Mouse (Mus musculus) brain, embryonic 18.5 days (tissue): ENCODE data around the gene Opcml.
A peak's percentile ranks its signal among the peaks of the same experiment; 100 is the strongest.

Experiments used
- DNase-seq: peaks from one replicate; pipeline ENCODE4 v3.0.0-alpha.2; 2012; ENCODE audit warnings: low read depth, low spot score

Gene Opcml

DNA sequence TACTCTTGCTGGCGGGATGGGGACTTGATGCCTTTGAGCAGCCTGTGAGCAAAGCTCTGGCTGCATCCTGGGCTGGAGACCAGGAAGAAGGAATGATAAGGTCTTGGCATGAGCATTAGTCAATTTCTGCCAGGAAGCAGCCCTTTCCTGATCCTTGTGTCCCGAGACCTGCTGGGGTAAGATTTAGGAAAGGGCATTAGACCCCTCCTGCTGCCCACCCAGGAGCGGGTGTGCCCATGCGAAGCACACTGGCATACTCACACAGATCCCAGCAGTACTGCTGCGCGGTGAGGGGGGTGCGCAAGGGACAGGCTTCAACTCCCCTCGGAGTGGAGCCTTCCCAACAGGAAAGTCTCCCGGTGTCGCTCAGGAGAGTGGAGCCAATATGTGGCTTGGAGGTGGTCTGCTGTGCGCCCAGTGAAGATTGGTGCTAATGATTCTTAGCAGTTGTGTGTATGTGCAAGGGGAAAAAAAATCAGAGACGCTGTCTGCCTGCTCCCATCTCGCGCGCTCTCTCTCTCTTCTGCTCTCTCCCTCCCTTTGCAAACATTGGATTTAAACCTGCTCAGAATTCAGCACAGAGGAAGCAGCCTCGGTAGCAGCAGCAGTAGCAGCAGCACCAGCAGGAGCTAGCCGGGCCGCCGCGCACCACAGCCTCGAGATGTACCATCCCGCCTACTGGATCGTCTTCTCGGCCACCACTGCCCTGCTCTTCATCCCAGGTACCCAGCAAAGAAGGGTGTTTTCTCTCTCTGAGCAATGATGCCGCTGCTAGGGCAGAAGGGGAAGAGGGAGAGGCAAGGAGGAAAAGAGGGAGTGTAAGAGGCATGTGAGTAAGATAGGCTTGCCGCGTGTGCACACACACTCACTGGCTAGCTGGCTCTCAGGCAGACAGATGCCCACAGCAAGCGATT lies at the start of gene Opcml:
TSS of gene Opcml (plus strand) at position 51 of the 914 bp plus-strand sequence.
- peak; percentile 64 for DNase-seq

DNA sequence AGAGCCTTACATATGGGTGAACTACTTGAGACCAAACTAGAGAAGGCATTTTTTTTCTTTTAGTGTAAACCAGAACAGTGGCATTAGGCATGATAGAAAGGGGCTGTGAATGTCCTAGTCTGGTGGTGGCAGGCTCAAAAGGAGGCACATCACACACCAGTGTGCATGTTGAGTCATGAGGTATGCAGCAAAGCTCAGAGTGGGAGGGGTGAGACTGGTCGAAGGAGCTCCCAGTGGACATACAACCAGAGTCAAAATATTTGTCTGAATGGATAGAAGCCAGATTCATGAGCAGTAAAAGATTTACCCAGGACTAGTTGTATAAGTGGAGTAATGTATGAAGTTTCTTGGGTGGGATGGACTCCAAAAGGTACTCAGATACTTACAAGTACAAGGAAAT lies 31.9 kb upstream of the Opcml start:
- DNase-seq = no peak

DNA sequence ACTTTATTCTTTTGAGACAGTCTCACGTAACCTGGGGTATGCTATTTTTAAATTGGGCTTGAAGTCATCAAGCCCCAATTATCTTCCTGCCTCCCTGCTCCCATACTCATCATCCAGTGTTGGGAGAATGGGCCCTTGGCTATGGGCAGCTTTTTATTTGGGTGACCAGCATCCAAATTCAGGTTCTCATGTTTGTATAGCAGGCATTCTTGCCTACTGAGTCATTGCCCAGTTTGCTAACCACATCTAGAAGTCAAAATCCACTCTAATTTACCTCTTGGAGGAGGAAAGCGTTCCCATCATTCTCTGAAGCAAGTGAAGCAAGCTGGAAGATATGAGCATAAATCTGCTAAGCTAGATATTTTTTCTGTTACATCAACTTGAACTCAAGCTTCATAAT lies 29.4 kb upstream of the Opcml start:
- no peak for DNase-seq

DNA sequence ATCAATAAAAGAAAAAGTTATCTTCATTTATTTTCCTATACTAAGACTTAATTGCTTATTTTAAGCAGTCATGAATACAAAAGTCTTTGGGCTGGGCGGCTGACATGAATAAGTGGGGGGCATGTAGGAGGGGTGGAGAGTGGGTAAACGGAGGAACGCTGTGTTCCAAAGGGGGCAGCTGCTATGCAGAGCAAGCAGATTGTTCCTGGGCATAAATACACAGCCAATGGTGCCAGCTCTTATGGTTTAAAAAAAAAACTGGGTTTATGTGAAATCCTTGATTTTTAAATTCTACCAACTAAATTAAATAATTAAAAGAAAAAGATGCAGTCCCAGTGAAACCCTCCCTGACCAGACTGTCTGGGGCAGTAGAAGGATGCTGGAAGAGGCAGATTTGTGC lies 24.1 kb upstream of the Opcml start:
- no peak for DNase-seq

DNA sequence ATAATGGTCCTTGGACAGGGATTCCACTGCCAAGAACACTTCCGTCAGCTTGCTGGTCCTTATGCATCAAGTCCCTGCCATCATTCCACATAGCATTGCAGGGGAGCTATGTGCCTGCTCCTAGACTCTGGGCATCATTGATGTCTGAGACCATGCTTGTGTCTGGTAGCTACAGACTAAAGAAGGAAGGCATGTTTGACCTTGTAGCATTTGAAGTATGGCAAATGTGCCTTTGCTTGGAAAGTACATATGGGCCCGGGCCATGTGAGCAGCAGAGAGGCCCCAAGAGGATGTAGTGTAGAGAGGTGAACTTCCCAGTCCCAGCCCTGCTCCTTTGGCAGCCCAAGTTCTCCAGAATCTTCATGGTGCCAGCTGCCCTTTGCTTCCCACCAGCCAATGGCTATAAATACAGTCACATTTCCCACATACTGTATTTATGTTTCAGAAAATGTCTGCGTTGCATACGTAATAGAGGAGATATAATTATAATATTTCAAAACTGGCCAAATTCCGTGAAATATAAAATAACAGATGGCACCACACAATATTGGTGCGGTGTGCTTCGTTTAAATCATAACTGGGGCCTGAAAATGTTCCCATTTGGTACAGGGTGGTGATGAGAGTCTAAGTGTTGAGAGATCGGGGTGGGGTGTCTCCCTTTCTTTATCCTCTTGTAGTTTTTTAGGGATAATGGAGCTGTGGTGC lies 23.2 kb upstream of the Opcml start:
- DNase-seq = no peak

DNA sequence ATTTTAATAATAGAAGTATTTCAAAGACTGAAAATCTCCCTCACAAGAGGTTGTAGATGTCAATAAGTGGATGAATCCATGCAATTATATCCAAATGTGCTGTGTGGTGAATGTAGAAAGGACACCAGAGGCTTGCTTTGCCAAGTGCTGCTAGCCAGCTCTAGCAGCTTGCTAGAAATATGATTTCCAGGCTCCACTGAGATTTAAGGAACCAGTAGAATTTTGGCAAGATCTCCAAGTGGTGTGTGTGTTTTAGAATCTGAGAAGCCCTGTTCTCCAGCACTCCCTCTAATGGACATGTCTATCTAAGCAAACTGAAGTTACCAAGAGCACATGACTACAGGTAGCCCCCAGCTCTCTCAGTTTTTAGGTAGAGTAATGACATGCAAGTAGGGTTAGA lies 21.8 kb upstream of the Opcml start:
- DNase-seq = no peak

DNA sequence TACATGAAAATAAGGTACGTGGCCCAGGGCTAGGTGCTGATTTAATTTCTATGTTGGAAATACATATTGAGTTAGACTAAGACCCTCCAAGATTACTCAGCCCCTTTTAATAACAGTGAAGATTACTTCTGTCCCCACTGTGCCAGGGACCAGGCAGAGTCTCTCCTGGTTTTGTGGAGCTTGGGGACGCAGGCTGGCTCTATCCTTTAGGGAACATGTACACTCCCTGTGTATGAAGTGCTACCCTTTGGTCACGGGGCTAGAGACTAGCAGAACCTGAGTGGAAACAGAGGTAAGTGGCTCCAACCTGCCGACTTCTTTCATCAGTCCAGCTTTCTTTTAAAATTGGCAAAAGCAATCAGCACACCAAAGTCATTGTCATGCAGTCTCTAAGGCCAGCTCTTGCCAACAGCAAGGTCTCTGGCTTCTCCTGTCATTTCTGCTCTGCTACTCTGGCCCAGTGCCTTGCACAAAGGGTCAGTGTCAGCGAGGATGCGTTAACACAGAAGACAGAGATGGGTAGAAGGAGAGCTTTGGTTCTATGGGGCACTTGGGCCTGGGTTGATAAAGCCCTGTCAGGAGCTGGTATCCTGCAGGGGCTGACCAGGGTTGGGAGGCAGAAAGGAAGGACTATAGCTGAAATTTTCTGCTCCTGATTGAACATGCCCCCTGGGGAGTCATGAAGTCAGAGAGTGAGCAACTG lies 9.1 kb upstream of the Opcml start:
- DNase-seq = no peak

DNA sequence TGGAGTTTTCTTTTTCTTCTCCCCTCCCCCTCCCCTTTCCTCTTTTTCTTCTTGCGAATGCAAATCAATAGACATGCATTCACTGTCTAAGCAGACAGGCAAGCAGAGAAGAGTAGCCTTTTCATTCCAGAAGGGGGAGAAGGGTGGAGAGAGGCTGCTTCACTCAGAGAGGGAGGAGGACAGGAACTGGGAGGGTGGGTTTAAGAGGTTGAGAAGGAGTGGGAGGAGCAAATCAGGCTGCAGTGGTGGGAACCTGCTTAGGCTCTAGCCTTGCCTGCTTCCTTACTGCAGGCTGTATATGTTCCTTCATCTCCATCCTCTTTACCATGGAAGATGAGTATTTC lies 8.6 kb upstream of the Opcml start:
- no peak for DNase-seq

DNA sequence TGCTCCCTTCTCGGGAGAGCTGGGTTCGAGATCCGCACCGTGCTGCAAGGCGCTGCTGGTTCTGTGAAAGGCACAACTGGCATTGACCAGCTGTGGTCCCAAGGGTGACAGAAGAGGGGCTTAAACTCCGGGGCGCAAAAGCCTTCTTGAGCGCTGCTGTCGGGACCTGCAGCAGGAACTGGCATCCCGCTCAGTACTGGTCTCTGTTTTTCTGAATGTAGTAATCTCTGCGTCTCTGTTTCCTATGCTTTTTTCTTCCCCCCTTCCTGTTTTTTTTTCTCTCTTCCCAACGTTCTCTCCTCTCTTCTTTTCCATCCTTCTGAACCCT lies 1.0 kb downstream of the Opcml start:
- DNase-seq = no peak

DNA sequence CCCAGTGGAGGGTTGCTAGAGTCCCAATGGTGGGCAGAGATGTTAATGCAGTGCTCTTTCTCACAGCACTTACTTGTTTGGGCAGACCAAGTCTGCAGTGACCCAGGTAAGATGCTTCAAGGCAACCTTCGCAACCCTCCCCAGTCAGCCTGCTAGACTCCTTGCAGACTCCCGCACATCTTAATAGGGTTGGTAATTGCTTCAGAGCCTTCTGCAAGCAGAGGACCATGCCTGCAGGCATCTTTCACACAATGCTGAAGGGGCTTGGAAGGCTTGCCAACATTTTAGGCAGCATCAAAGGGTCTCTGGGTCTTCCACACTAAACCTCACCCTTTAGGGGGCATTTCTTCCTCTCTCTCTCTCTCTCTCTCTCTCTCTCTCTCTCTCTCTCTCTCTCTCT lies 1.7 kb downstream of the Opcml start:
- DNase-seq = no peak

DNA sequence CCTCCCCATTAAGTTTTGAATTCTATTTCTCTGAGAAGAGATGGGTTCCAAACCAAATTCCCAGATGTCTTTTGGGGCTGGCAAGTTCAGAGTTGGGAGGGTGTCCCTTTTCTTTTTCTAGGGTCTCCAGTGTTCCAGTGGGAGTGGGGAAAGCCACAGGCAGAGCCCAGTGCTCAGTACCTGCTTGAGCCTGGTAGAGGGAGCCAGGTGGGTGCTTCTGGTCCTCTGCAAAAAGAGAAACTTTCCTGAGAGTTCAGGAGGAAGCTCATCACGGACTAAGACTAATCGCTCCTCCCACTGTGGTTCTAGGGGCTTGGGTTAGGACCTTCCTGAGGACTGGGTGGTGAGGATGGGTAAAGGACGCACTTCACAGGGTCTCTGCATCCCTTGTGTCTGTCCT lies 2.4 kb downstream of the Opcml start:
- no peak for DNase-seq

DNA sequence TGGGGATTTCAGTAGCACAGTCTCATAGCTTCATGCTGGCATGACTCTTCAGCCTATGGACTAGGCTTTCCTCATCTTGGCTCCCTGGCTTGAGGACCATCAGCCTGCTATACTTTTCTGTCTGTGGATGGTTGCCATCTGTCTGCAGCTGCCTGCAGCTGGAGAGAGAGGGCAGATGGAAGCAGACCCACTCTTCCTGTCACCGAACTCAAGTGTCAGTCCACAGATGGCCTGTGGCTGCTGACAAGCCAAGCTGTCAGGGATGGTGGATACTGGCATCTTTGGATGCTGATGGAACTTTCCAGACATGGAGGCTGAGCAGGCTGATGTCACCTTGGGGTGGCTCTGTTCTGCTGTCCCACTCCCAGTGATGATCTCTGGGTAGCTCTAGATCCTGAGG lies 6.0 kb downstream of the Opcml start:
- DNase-seq = no peak

DNA sequence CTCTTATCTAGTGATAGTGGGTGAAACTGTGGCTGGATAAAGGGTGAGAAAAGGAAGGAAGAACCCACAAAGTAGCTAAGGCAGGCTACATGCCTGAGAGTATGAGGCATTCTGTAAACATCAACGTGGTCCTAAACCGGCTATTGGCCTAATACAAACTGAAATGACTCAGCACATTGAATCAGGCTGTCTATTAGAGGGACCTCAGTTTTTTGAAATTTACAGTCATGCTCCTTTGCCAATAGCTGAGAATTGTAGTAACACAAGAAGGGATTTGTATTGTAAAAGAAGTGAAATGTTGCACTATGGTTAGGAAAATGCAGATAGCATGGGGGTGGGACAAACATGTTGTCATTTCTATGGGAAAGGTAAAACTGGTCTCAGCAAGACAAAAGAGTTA lies 10.4 kb downstream of the Opcml start:
- DNase-seq = no peak

DNA sequence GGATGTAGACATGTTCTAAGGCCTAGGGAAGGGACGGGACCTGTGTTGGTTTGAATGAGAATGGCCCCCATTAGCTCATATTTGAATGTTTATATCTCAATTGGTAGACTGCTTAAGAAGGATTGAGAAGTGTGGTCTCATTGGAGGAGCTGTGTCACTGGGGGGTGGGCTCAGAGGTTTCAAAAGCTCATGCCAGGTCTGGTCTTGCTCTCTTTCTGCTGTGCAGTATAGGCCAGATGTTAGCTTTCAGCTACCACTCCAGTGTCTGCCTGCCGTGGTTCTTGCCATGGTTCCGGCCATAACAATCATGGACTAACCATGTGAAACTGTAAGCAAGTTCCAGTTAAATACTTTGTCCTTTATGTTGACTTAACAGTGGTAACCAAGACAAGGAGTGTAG lies 11.2 kb downstream of the Opcml start:
- no peak for DNase-seq

DNA sequence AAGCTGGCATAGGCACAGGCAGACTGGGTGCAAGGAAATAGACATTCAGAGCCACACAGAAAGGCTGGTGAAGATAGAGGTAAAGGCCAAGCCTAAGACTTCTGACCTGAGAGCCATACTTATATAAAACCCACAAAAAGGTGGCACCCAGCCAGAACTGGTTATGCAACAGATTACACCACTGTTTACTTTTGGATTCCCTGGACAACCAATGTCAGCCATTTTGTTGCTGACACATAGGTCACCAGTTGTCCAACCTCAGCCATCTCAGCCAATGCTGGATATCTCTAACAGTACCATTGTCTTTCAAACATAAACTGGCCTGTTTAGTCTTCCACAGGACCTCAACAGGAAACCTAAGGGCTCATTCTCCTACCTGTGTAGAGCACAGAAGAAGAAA lies 11.8 kb downstream of the Opcml start:
- DNase-seq = no peak

DNA sequence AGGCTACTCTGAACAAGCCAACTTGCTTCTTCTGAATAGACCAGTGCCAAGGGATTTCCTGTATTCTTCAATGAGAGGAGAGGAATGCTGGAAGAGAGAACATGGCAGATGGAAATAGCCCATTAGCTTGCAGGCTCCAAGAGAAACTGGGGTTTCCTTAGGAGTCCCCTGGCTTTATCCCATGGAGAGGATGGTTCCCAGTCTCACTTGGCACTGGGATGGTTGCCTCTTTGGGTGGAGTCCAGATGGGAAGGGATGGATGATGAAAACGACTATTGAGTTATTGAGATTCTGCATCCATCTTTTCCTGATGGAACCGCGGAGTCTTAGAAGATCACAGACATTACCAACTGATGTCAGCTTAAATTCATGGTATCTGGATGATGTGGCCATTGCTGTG lies 13.9 kb downstream of the Opcml start:
- DNase-seq = no peak

DNA sequence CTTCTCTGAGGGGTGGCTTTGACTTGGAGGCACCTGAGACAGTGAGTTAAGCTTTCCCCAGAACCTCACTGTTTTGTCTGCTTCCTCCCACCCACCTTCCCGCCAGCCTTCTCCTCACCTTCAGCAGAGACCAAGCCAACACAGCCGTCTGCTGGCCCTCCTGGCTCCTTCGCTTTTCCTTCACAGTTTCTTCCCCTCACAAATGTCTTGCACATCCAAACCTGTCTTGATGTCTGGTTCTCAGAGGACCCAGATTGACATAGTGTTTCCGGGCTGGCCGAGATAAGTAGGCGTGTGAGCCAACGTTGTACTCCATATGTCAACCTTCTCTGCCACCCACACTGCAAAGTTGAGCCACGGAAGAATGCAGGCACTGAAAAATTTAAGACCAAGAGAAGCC lies 19.2 kb downstream of the Opcml start:
- DNase-seq = no peak

DNA sequence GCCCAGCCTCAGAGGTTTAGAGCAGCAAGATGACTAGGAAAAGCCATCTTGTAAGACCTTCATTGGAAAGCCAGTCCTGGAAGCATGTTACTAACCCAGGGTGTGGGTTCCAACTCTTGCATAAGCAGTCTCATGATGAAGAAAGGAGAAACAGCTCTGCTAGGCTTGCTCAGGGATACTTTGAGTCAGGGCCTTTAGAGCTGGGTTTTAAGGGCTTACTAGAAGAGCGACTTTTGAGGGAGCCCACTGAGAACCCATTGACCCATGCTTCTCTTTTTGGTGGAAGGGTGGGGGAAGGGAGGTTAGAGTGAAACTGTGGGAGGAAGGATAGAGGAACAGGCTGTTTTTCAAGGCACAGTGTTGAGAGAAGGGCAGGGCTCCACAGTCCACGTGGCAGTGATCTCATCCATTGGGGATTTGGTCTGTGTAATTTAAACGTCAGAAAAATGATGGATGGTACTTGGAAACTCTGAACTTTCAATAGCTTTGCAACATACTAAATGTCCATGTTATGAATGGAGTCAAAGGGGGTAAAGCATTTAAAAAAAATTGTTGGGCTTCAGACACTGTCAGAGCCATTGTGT lies 22.7 kb downstream of the Opcml start:
- no peak for DNase-seq

DNA sequence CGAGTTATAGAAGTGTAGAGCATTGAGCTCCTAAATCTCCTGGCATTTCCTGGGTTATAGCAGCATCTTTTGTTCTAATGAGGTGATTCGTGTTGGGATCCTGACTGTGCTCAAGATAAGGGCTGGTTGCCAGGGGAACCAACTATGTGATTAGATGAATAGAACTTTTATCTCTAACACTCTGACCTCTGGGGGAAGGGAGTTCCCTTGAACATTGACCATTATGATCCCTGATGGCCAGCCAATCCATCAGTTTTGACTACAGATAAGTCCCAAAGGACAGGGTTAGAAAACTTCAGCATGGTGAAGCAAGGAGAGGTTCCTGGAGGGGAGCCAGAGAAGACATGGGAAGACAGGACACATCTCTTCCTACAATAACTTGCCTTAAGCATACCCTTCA lies 23.6 kb downstream of the Opcml start:
- DNase-seq = no peak

DNA sequence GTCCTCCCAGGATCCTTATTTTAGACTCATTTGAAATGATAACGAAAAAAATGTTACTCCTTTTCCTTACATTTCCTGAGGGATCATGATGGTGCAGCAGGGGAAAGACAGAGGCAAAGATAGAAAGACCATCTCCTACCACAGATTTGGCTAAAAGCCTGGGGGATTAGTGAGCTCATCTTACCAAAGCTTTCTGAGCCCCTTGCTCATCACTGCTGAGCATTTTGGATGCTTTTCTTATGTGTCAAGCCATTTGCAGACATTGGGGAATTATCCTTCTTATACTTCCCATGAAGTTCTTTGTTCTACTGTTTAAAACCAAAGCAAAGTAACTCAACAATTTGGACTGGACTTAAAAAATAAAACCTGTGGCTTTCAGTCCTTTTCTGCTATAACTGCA lies 30.6 kb downstream of the Opcml start:
- no peak for DNase-seq

DNA sequence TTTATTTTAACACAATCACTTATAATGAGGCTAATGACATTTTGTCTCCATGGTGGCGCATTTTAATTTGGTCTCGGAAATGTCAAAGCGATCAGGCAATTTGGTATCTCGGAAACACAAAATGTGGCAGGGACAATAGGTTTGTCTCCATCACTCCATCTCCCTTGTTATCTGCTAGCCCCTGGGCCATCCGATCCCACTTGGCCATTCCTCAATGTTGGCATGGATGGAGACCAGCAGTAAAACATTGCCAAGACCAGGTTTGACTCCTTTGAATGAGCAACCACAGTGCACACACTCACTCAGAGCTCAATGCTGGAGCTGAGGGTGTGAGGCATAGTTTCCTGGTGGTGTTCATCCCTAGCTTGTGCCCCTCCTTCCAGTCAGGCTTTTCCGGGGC lies 32.1 kb downstream of the Opcml start:
- no peak for DNase-seq

DNA sequence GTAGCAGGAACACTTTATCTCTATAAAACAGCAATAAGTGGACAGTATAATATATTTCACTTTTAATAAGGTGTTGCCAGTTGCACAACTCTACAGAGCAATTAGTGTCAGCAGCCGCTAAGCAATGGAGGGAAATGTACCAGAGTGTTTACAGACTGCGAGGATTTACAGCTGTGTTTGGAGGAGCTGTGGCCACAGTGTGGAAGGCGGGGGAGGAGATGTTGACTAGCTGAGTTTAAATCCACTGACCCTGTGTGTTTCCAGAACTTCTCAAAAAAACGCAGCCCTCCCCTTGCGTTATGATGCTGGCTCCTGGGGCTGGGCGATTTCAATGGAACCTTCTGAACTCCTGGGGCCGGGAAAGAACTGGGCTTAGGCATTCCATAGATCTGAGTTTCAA lies 33.8 kb downstream of the Opcml start:
- no peak for DNase-seq

DNA sequence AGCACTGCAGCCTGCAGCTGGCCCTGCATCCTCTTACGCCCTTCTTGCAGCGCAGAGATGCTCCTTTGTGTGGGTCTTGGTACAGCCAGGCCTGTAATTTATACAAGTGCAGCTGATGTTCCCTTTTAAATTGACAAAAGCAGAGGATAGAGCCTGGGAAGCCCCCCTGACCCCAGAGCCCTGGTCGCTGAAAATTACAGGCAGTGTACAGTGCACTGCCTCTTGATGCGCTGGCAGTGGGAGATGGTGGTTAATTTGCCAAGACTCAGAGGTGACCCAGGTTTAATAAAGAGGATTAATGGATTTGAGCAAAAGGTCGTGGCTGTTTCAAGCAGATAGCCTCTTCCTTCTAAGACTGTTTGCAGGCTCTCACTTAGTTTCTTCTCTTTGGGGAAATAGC lies 39.9 kb downstream of the Opcml start:
- no peak for DNase-seq
